Mouse (Mus musculus) MEL (cell line): ENCODE measurements around the gene Mapk10.

Experiments used
- CTCF ChIP-seq, 3 experiments: IDR thresholded peaks in 2 of 3; conservative IDR thresholded peaks in 1 of 3; 2 replicates each; pipeline ENCODE4 v1.5.1; 2011 to 2012; ENCODE audit warnings: low read length in 3 of 3, low read depth in 2 of 3, mild to moderate bottlenecking in 2 of 3, improper control_type of control experiment in 1 of 3, inconsistent platforms in 1 of 3, mixed read lengths in 1 of 3, moderate library complexity in 1 of 3; ENCODE audit not compliant: control insufficient read depth in 1 of 3, insufficient read depth in 1 of 3, poor library complexity in 1 of 3, severe bottlenecking in 1 of 3
- ELF1 ChIP-seq: IDR thresholded peaks from 2 replicates; pipeline ENCODE4 v1.6.1; 2014; ENCODE audit warnings: low read depth, mild to moderate bottlenecking, inconsistent platforms, low read length, improper control_type of control experiment, moderate library complexity
- EP300 ChIP-seq, 2 experiments: IDR thresholded peaks; 2 replicates each; pipeline ENCODE4 v1.6.1; 2011; ENCODE audit warnings: improper control_type of control experiment in 2 of 2, low read length in 2 of 2, low read depth in 1 of 2, mild to moderate bottlenecking in 1 of 2
- GATA1 ChIP-seq: IDR thresholded peaks from 2 replicates; pipeline ENCODE4 v1.6.1; 2011; ENCODE audit warnings: low read depth, low read length, improper control_type of control experiment
- MYB ChIP-seq: IDR thresholded peaks from 2 replicates; pipeline ENCODE4 v1.6.1; 2011; ENCODE audit warnings: mild to moderate bottlenecking, low read depth, low read length, improper control_type of control experiment
- NELFE ChIP-seq: IDR thresholded peaks from 2 replicates; pipeline ENCODE4 v1.6.1; 2011; ENCODE audit warnings: low read depth, low read length, improper control_type of control experiment
- POLR2A ChIP-seq, 2 experiments: IDR thresholded peaks; 2 replicates each; pipeline ENCODE4 v1.6.1; 2011 to 2012; ENCODE audit warnings: low read length in 2 of 2, mild to moderate bottlenecking in 2 of 2, control low read depth in 1 of 2, improper control_type of control experiment in 1 of 2, low read depth in 1 of 2, moderate library complexity in 1 of 2; ENCODE audit not compliant: control insufficient read depth in 1 of 2, insufficient read depth in 1 of 2, poor library complexity in 1 of 2
- POLR2AphosphoS2 ChIP-seq: IDR thresholded peaks from 2 replicates; pipeline ENCODE4 v1.6.1; 2011; ENCODE audit warnings: low read length, improper control_type of control experiment
- TCF12 ChIP-seq: IDR thresholded peaks from 2 replicates; pipeline ENCODE4 v1.6.1; 2014; ENCODE audit warnings: low read depth, mild to moderate bottlenecking, inconsistent platforms, low read length, improper control_type of control experiment, moderate library complexity

- TF ChIP-seq CTCF (IDR thresholded peaks at IDR 0.05 in 2 of 3, conservative IDR thresholded peaks at IDR 0.05 in 1 of 3; ENCODE audit: control insufficient read depth in 1 of 3, insufficient read depth in 1 of 3, low read depth in 2 of 3, low read length in 3 of 3, poor library complexity in 1 of 3, severe bottlenecking in 1 of 3) (no peak), GATA1 (no peak), ELF1 (no peak), NELFE (no peak), MYB (no peak), EP300 (IDR thresholded peaks at IDR 0.05; ENCODE audit: low read depth in 1 of 2, low read length in 2 of 2) (no peak), TCF12 (no peak), POLR2A (IDR thresholded peaks at IDR 0.05; ENCODE audit: control insufficient read depth in 1 of 2, insufficient read depth in 1 of 2, low read depth in 1 of 2, low read length in 2 of 2, poor library complexity in 1 of 2) (no peak), POLR2AphosphoS2 (no peak)
Observed at GRCm38 (mm10) chr5:103175989-103176388, 35.1 kb downstream of the Mapk10 start.
